Mouse (Mus musculus): ENCODE results near the gene Gpatch1.

Gene Gpatch1

DNA sequence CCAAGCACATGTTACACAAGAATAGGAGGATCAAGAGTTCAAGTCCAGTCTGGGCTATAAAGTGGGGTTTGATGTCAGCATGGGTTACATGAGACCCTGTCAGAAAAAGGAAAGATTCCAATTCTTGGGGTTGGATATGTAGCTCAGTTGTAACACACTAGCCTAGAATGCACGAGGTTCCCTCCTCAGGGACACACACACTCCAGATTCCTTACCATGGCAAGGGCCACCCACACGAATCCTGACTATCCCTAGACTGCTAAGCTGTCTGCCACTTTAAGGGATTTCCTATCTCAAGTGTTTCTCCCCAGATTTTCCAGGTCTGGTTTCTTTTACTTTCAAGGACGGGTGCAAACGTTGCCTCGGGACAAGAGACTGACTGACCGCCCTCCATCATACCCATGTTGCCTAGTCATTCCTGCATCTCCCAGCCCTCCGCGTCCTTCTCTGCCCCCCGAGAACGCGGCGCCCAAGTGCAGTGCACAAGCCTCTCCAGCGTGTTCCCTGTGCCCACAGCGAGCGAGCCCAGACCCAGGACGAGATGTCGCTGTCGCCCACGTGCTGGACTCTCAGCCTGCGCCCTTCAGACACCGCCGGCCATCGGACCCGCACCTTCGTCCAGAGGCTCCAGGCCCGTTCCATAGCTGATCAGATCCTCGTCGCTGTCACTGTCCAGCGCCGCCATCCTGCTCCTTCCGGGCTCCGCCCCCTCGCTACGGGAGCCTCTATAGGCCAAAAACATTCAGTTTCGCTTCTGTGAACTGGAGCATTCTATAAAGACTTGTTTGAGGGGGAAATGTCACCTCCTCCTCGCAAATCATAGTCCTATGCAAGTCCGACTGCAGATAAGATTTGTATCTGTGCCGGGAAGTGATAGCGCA, at the start of gene Gpatch1:
Gpatch1 (minus strand) TSS at position 712 of the 881 bp plus-strand sequence.
- peak; percentile 94 for DNase-seq (ENCODE audit: low read depth, low spot score)

DNA sequence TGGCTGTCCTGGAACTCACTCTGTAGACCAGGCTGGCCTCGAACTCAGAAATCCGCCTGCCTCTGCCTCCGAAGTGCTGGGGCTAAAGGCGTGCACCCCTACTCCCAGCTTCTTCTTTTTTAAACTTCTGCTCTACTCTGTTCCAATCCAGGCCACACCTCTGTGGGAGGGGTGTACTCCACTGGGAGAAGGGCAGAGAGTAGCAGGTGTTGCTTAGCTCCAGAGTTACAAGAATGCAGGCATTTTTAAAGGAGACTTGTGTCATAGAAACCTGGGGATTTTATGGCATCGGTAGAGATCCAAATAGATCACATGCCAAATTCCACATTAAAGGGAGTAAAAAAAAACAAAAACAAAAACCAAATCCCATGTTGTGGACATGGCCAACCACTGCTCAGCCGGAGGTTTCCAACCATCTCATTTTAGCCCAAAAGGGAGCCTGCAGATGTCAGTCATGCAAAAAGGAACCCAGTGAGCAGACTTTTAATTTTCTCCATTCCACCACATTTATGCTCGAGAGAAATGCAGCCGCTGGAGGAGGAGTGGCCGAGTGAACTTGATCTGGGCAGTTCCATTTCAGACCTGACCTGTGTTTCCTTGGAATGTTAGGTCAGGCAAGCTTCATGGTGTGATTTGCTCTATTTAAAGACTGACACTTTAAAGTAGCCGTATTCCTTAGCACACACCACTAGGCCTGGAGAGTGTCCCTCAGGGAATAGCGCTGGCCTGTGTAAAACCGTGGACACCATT, 47.1 kb upstream of the Gpatch1 start:
- DNase-seq (ENCODE audit: low read depth, low spot score), result no peak

DNA sequence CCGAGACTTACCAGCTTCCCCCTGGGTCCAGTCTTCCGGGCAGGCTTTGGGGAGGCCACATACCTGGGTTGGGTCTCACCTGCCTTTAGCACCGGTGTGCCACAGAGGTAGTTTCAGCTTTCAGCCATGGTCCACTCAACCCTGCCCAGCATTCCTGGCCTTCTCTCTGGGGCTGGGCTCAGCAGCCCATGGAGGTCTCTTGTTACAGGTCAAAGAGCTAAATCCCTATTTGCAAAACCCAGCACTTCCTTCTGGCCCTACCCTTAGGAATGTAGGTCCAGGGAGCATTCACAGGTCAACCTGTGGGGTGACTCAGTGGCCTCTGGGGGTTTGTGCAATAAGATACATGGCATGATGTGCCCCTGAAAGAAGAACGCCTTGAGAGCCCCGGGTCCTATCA, 44.6 kb upstream of the Gpatch1 start:
- DNase-seq (ENCODE audit: low read depth, low spot score), result no peak

DNA sequence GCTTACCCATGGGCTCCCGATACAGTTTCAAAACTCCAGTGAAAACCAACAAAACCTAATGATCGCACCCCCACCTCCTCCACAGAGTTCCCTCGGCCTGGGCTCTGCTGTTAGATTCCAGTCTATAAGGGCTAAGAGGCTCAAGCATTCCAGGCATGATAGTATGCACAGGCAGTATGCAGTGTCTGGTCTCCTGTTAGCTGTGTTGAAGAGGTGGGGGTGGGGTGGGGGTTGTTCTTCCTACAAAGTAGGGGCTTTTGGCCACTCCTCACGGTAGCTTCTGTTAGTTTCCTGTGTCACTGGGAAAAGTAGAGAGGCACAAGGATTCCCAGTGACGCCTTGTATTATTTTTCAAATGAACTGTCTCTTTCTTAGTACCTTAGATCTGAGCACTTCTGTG, 44.0 kb upstream of the Gpatch1 start:
- DNase-seq (ENCODE audit: low read depth, low spot score), result peak; percentile 75

DNA sequence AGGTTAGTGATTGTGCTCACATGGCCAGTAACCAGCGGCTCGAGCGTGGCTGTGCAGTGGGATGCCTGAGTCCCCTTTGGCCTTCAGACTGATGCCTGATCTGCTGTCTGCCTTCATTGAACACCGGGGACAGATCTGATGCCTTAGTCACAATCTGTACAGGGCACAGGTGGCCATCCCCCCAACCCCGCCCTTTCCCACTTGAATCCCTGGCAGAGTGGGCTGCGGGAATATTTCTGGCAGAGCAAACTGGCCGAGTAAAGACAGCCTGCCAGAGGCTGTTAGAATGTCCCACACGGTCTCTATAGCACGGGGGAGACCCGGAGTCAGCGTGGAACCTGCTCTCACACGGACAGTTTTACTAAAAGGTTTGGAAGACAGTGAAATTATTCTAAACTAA, 39.4 kb upstream of the Gpatch1 start:
- DNase-seq (ENCODE audit: low read depth, low spot score), result no peak

DNA sequence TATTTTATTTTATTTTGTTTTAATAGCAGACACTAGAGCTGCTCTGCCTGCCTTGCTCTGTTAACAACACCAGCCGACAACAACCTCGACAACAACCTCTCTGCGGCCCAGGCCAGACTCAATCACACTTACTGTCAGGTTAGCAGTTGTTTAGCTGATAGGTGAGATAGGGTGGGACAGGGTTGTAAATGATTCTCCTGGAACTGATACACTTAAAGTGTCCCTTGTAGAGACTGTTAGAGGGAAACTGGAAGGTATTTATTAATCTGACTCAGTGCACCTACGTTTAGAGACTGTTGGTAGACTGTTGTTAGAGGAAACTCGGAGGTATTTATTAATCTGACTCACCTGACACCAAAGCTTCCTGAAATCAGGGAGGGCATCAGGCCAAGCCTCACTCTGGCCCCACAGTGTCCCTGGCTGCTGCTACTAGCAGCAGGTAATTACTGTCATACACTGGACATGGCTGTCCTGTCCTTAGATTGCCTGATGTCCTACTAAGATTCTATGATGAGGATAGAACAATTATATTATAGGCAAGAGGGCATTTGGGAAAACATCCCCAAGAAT, 37.1 kb upstream of the Gpatch1 start:
- no peak for DNase-seq (ENCODE audit: low read depth, low spot score)

DNA sequence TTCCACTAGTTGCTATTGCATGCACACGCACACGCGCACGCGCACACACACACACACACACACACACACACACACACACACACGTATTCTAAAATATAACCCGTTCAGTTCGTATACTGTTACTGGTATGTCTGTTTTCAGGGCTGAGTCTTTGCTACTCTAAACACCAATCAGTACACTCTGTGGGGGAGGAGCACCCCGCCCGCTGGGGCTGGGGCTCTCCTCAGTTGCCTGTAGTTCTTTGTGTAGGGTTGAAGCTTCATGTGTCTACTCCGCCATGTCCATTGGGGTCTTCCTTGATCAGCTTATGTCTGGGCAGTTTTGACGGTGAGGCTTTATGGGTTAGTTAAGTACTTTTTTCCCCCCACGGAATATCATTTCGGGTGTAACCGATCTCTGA, 35.1 kb upstream of the Gpatch1 start:
- DNase-seq (ENCODE audit: low read depth, low spot score), result peak; percentile 65

DNA sequence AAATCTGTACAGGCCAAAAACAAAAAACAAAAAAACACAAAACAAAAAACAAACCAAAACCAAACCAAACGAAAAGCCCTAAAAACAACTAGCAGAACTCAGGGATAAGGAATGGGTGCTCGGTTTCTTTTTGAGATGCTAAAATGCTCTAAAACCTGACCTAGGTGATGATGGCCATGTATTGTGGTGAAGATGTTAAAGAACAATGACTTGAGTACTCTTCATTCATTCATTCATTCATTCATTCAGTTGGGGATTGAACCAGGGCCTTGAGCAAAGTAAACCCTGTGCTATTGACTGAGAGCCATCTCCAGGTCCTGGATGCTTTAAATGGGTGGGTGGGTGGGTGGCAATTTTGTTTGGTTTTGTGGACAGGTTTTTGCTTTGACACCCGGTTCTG, 32.9 kb upstream of the Gpatch1 start:
- DNase-seq (ENCODE audit: low read depth, low spot score), result peak; percentile 86

DNA sequence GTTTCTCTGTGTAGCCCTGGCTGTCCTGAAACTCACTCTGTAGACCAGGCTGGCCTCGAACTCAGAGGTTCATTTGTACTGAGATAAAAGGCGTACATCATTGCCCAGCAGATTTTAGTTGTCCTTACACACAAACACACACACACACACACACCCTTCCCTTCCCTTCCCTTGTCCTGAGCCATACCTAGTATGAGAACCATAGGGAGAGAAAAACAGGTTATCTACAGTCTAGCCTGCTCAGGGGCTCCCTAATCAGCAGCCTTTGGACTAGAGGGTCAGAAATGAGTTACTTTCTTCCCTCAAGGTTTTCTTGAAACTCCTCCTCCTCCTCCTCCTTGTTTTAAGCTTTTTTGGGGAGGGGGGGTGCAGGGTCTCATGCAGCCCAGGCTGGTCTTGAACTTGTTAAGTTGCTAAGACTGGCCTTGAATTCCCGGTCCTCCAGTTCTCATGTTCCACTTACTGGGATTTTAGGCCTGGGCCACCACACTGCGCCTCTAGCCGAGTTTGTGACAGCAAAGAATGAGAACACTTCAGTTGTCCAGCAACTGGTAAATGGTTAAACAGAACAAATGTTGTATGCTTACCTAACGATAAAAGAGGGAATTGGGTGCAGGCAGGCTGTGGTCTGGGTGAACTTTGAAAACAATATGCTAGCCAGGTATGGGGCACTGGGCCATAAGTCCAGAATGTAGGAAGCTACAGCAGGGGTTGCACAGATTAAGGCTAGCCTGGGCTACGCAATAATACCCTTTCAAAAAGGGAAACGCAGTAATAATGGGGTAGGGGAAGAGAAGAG, 31.8 kb upstream of the Gpatch1 start:
- no peak for DNase-seq (ENCODE audit: low read depth, low spot score)

DNA sequence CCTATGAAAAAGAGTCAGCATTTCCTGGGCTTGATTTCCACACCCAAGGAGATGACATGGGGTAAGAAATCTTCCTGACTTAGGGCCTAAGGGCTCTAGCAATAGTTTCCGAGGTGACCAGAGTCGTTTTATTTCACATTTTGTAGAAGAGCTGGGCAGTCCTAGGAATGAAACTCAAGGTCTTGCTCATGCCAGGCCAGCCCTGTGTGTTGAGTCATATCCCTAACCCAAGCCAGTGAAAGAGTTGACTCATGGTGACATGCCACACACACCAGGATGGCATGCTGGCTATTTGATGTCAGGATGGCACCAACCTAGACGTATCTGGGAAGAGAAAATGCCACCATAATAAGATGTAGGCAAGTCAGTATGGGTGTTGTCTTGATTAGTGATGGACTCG, 30.8 kb upstream of the Gpatch1 start:
- no peak for DNase-seq (ENCODE audit: low read depth, low spot score)

DNA sequence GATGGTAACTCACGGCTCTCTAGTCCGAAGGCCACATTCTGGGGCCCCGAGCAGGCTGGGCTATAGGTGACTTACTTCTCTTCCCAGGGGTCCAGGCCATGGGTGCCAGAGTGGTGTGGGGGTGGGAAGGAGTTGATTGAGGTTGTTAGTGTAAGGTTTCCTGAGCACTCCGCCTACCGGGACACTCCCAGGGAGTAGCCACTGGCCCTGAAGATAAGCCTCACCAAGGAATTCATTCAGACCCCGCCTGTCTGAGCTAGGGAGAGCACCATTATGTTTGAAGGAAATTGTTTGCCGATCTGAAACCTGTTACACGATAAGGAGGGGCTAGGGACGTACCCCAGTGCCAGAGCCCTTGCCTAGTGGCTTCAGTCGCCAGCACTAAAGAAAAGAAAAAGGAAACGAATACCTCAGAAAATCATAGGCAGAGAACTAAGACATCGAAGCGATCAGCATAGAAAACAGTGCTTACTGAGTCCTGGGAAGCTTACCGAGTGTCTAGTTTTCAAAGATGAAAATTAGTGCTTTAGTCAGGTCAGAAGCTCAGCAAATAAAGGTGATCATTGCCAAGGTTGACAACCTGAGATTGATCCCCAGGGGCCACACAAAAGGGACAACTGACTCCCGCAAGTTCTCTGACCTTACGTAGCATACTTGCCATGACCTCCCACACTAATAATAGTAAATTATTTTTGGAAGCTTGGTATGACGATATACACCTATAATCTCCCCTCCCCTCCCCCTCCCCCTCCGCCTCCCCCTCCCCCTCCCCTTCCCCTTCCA, 29.9 kb upstream of the Gpatch1 start:
- peak; percentile 57 for DNase-seq (ENCODE audit: low read depth, low spot score)

DNA sequence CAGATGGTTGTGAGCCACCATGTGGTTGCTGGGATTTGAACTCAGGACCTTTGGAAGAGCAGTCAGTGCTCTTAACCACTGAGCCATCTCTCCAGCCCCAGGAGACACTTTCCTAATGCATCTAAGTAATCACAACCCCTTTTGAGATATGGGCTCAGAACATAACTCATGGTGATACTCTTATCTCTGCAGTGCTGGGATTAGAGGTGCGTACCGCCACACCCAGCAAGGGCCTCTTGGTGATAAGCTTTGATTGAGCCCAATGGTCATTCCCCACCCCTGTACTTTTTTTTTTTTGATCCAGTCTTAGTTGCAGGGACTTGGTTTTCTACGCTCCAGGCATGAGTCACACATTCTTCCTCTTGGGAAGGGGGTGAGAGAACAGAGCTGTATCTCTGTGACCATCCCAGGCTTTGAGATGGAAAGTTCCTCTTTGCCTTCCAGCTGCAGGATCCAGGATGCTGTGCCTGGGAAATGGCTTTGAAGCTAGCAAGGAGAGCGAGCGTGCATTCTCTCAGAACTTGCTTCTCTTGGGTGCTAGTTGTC, 26.6 kb upstream of the Gpatch1 start:
- no peak for DNase-seq (ENCODE audit: low read depth, low spot score)

DNA sequence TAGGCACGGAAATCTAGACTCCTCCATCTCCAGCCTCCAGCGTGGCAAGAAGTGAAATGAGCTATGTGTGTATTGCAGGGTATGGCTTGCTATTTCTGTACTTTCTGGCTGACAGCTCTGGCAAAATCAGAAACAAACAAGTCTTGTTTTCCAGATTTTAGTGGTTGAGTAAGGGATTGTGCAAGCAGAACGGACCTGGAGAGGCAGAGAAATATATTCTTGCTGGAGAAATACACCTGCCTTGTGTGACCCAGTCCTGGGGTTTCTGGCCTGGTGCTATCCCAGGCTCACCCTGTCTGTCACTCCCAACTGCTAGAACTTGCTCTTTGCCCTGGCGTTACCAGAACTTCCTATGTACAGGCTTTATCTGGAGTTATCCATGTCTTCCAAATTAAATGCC, 24.3 kb upstream of the Gpatch1 start:
- DNase-seq (ENCODE audit: low read depth, low spot score), result no peak

DNA sequence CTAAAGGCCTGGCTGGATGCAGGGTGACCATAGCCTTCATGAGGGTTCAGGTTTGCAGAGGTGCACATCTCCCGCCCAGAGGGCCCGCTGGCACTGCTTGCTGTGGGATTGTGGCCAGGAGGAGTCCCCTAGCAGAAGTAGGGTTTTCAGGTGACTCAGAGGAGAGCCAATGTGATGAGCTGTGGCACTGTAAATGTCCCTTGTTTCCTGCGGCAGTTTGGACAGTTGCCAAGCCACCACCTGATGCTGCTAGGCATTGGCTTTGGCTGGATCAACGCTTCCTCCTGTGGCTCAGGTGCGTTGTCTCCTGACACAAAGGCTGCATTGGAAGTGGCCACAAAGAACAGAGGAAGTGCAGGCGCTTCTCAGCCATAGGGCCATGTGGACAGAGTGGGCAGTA, 23.0 kb upstream of the Gpatch1 start:
- no peak for DNase-seq (ENCODE audit: low read depth, low spot score)

DNA sequence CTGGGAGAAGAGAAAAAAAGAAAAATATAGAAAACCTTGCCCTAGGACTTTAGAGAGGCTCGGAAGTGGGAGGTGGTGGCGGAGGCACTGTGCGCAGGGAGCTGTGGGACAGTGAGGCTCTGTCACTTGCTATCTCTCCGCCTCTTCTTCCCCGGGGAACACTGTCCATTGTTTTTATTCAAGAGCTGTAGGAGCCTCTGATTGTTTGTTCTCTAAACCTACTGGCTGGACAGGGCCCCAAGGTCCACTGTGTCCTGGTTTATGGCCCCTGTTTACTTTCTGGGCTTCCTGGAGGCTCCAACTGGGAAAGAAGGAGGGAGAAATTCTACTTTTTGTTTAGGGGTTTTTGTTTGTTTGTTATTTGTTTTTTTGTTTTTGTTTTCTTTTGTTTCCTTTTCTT, 22.0 kb upstream of the Gpatch1 start:
- DNase-seq (ENCODE audit: low read depth, low spot score), result no peak

DNA sequence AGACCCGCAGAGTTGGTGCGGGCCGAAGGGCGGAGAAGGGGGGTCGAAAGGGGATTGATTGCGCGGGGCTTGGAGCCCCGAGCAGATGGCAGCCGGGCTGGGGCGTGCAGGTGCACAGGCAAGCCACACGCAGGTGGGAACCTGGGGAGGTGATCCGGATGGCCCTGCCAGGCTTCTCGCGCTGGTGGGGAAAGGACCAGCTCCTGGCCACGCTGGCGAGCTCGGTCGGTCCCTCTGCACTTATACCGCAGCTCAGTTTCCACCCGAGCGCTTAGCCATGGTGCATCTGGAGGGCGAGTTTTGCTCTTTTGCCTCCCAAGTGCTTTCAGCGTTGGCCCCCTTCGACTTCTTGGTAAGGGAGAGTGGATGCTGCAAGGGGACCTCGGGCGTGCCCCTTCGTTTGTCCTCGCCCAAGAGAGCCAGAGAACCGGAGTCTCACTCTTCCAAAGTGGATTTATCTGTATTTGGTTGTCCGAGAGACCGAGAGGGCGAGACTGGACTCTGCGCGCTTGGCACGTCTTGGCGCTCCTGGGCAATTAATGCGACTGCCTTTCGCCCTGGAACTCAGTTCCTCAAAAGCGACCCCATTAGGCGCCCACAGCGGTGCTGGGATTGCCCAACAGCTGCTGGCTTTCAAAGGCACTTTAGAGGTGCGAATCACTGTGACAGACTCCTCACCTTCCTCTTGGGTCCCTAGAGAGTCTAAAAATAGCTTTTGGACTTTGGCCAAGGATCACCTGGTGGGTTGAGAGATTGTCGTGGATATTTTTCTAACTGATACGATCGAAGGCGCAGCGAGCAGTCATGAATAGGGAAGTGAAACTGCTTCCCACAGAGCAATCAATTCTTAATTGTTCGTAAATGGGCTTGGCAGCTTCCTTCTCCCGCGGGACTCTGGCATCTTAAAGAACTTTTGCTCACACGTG, 16.6 kb upstream of the Gpatch1 start:
- peak; percentile 90 for DNase-seq (ENCODE audit: low read depth, low spot score)

DNA sequence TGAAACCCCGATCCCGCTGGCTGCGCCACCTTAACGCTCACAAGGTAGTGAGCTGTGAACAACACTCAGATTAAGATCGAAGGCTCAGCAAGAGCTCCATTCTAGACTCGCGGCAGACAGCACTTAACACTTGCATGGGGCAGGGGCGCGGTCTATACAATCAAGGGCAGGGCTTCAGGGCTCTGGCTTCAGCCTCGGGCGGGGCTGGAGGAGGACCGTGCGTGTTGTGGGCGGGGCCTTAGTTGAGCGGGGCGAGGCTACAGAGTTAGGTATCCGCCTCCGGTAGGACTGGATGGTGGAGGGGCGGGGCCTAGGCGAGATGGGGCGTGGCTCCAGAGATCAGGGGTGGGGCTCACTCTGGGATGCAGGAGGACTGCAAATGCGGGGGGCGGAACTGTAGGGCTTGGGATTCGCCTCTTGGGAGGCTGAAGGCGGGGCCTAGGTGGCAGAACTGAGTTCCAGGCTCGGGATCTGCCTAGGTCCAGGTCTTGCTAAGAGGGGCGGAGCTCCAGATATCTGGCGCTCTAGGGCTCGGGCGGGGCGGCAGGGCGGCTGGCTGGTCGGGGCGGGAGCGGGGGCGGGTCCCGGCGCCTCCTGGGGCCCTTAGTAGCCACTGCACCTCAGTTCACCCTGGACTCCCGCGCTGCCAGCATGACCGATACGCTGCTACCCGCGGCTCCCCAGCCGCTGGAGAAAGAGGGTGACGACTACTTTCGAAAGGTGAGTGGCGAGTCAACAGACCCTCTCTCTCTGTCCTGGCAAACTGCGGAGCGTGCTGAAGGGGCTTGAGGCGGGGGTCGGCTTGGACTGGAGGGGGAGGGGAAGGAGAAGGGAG, 15.7 kb upstream of the Gpatch1 start, which contains the start of gene Rhpn2:
Rhpn2 (plus strand) TSS at position 479 of the 835 bp plus-strand sequence.
- peak; percentile 100 for DNase-seq (ENCODE audit: low read depth, low spot score)

DNA sequence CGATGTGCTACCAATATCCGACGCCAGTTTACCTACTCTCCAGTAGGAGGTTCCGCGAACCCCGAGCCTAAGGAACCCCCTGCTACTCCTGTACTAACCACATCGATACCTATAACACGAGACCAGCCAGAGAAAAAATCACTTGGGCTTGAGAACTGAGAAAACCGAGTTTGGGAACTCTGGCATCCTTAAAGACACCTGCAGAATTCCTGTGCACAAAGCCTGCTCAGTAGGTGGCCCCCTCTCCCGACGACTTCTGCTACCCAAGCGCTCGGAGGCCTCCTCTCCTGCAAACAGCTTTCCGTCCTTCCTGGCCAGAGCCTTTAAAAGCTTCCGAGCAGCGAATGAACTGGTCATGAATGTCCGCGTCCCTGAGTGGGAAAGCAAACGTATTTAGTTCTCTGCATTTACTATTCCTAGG, 15.0 kb upstream of the Gpatch1 start:
- peak; percentile 77 for DNase-seq (ENCODE audit: low read depth, low spot score)

DNA sequence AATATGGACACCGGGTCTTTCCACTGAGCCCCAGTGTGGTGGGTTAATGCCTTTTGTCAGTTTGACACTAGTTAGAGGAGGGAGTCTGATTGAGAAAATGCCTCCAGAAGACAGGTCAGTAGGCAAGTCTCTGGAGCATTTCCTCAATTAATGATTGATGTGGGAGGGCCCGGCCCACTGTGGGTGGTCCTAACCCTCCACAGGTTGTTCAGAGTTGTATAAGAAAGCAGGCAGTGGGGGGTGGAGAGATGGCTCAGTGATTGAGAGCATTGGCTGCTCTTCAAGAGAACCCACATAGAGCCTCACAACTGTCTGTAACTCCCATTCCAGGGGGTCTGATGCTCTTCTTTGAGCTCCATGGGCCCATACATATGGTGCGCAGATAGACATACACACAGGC, 13.3 kb upstream of the Gpatch1 start:
- DNase-seq (ENCODE audit: low read depth, low spot score), result peak; percentile 88
